Mouse (Mus musculus) liver, embryonic 14.5 days (tissue): ENCODE data around the gene Fam24a.

Experiments
- CTCF ChIP-seq: IDR thresholded peaks from 2 replicates; pipeline ENCODE4 v1.5.1; 2016; ENCODE audit warnings: antibody characterized with exemption, low read depth, control low read depth
- EP300 ChIP-seq: IDR thresholded peaks from 2 replicates; pipeline ENCODE4 v1.6.1; 2016; ENCODE audit warnings: antibody characterized with exemption, low read depth

- TF ChIP-seq CTCF (no peak), EP300 (no peak)
Measured at GRCm38 (mm10) chr7:131297151-131297550, 36.5 kb upstream of the Fam24a start.
